Mouse (Mus musculus): ENCODE measurements around the gene Olfr806.

Olfr806 gene

DNA sequence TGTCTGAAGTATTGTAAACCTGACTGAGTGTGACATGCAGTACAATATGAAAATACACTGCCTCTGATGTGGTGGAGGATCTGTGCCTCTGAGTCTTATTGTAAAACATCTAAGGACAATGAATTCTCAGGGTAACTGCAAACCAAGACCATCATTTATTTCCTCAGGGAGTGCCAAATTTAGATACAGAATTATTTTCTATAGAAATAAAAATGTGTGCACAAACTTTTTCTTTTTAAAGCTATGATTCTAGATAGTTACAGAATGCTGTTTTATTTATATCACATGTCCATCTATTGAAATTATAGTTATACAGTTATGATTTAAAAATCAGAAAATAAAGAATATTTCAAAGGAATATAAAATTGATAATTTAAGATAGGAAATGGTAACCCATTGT, at the start of gene Olfr806:
Gene Olfr806, minus strand, starts transcription at position 101 of the 400 bp plus-strand sequence.
- no peak for DNase-seq (ENCODE audit: extremely low read depth, low read depth, low spot score)

DNA sequence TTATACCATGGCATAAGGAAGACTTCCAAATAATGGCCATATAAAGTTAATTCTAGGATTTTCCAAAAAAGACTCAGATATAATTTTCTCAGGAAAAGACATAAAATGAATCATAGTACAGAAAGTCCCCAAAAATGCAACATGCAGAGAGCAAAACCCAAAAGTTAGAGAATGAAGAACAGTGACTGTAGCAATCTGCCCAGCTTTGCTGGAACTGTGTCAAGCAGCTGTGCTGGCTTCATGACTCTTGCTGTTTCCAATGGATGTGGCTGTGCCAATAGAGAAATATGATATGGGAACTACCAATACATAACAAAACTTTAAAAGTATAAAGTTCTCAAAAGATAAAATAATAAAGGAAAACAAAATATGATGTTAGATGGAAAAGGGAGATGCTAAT, 36.4 kb upstream of the Olfr806 start:
- no peak for DNase-seq (ENCODE audit: extremely low read depth, low read depth, low spot score)

DNA sequence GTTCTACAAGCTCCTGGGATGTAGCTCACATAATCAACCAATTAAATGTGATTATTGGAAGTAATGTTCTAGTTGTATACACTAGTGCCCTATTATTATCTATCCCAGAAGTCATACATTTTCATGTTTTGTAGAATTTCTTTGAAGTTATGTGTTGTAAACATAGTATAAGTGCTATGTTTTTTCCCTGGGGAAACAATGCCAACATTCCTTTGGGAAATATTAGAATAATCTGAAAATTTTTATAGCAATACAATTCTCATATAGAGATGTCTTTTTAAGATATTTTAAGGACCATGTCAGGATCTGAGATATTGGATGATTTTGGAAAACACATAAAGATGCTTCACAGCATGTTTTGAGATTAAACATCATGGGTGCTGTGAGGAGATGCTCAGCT, 32.6 kb upstream of the Olfr806 start, which contains the start of gene Olfr809:
Gene Olfr809, plus strand, starts transcription at position 301 of the 400 bp plus-strand sequence.
- DNase-seq (ENCODE audit: extremely low read depth, low read depth, low spot score) = no peak

DNA sequence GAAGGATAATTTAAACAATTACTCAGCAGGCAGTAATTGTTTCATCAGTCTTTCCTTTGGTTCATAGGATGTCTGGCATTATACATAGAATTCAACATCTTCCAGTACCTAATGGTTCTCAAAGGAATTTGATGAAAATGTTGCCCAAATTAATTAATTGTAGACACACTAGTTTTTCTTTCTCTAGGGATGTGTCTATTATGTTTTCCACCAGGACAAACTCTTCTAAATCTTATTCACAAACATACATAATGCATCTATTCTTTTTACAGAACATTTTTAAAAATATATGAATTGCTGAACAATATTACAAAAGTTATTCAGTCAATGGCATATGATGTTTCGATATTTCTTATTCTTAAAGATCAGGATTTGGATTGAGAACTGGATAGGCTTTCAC, 23.5 kb upstream of the Olfr806 start, which contains the start of gene Olfr808:
Gene Olfr808, plus strand, starts transcription at position 301 of the 400 bp plus-strand sequence.
- no peak for DNase-seq (ENCODE audit: extremely low read depth, low read depth, low spot score)

DNA sequence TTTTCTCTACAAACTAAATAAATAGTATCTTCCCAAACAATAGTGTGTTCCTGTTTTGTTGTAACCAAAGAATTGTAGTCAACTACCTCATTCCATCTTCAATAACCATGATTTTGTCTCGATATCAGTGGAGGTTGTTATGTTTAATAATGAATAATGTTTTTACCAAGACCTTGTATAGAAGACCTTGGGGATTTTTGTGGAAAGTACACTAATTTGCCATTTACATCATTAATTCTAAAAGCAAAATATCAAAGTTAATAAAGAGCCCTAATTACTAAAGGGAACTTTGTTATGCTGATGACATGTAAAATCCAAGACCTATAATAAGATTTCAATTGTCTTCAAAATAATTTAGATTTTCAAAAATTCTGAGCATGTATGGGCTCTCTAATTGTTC, 16.0 kb upstream of the Olfr806 start, which contains the start of gene Olfr807:
Gene Olfr807, minus strand, starts transcription at position 101 of the 400 bp plus-strand sequence.
- no peak for DNase-seq (ENCODE audit: extremely low read depth, low read depth, low spot score)

DNA sequence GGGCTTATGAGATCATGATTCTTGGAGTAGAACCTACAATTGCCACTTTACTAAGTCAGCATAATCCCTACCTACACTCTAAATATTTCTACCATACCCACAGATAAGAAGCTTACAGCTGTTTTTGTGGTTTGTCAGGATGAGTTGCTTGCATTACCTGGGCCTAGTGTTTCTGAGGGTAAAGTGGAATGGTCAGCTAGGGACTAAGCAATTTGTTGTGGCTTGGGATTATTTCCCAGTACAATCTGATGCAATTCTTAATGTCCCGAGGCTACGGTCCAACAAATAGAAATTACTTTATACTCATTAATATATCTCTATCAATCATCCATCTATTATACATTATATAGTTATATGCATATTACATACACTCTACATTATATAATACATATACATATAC, 12.4 kb downstream of the Olfr806 start, which contains the start of gene Olfr805:
Gene Olfr805, minus strand, starts transcription at position 101 of the 400 bp plus-strand sequence.
- DNase-seq (ENCODE audit: extremely low read depth, low read depth, low spot score) = no peak

DNA sequence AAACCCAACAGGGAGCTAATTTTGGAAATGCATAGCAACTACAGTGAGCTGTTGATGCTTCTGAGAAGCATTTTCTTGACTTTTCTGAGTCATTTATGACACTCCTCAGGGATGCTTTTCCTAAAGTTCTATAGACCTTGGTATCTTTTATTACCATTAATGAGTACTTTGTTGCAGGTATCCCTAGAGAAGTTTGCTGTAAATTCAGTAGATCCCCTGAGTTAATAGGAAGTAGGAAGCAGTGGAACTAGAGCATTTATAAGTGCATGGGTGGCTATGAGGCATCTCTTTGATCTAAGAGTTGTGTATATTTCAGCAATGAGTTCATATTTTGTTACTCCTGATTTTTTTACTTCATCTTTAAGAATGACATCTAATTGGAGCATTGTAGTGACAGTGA, 38.8 kb downstream of the Olfr806 start, which contains the start of gene Olfr804:
Gene Olfr804, plus strand, starts transcription at position 301 of the 400 bp plus-strand sequence.
- no peak for DNase-seq (ENCODE audit: extremely low read depth, low read depth, low spot score)

DNA sequence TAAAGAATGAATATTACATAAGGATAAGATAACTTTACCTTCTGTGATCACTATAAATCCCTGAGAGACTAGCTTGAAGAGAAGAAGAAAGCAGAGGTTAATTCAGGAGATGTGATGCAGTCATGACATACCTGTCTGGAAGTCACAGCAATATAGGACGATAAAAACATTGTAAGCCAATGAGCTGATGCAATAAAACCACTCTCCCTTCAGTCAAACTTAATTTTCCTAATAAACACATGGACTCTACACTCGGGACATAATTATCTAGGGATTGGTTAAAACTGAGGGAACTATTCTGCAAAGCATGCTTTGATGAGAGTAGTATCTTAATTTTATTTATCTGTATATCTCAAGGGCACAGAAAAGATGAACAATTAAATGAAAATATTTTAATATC, 47.5 kb downstream of the Olfr806 start, which contains the start of gene Olfr803:
Gene Olfr803, minus strand, starts transcription at position 101 of the 400 bp plus-strand sequence.
- no peak for DNase-seq (ENCODE audit: extremely low read depth, low read depth, low spot score)

DNA sequence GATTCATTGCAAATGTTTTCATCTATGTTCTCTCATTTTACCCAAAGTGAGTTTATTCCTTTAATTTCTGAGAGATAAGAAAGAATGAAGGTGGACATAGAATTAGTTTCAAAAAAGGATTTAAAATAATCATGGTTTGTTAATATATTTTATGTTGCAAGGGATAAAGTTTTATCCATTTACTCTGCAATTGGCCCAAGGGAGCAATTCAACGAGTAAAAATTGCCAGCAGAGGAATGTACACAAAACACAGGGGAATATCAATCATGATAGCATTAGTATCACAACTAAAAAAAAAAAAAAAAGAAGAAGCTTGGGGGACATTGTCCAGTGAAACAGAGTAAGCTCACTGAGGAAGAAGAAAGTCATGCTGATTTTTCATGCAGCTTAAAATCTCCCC, 53.7 kb downstream of the Olfr806 start, which contains the start of gene Olfr802:
Gene Olfr802, minus strand, starts transcription at position 101 of the 400 bp plus-strand sequence.
- no peak for DNase-seq (ENCODE audit: extremely low read depth, low read depth, low spot score)
